Mouse (Mus musculus) gastrocnemius, postnatal 14 days (tissue): Measurements from ENCODE around the gene Mutyh. TPM values are rescaled to one million over a fixed set of nuclear protein-coding genes. Genes with fewer than 3 reads are reported as not detected.
"Not testable (repeated sequence)": the region's sequence is repeated elsewhere in the genome, so short reads cannot be mapped to it uniquely, and the experiment has no call there.

Experiments used
- DNase-seq: peaks from one replicate; pipeline ENCODE4 v3.0.0; 2021; ENCODE audit warnings: mixed read lengths
- intact Hi-C: fragments of 180-260 bp; cut with DNase I; formaldehyde crosslinking; loops from one replicate; pipeline ENCODE4 v1.15.1; 2025; ENCODE audit warnings: low total_unique reads
- total RNA-seq, 2 experiments: library from RNA; stranded (reverse); gene quantifications; 2 replicates each; pipeline ENCODE4 v1.2.3; 2021

The Mutyh gene
- total RNA-seq, 2 experiments from 2014 or later = 1.00 to 1.6 TPM

GRCm38 (mm10) chr4:116819968-116820901 lies 12.7 kb downstream of the Mutyh start:
- intact Hi-C loops = no loop called here
- no peak for DNase-seq

GRCm38 (mm10) chr4:116820902-116821693 lies 13.6 kb downstream of the Mutyh start:
- intact Hi-C loops = no loop called here
- DNase-seq = peak; percentile 71

GRCm38 (mm10) chr4:116821694-116822016 lies 14.1 kb downstream of the Mutyh start, which contains the start of gene Hpdl:
Gene Hpdl (minus strand): TSS chr4:116821707.
- no peak for DNase-seq
- intact Hi-C loops = no loop called here

GRCm38 (mm10) chr4:116824541-116825004 lies 17.1 kb downstream of the Mutyh start:
- intact Hi-C loops = no loop called here
- DNase-seq = peak; percentile 61

- no peak for DNase-seq
- intact Hi-C loops = no loop called here
Measured at GRCm38 (mm10) chr4:116827819-116828218, 20.3 kb downstream of the Mutyh start.

- intact Hi-C loops = loop anchor here (5.0 kb wide), 1 partner anchor 158 kb away; no protein-coding TSS in a partner anchor
- no peak for DNase-seq
Measured at GRCm38 (mm10) chr4:116829364-116830069, 22.0 kb downstream of the Mutyh start.

- intact Hi-C loops = loop anchor here (5.0 kb wide), 1 partner anchor 157 kb away; no protein-coding TSS in a partner anchor
- DNase-seq = no peak
Measured at GRCm38 (mm10) chr4:116830070-116830368, 22.5 kb downstream of the Mutyh start.

GRCm38 (mm10) chr4:116838999-116839398 lies 31.5 kb downstream of the Mutyh start:
- intact Hi-C loops = no loop called here
- no peak for DNase-seq

GRCm38 (mm10) chr4:116840096-116840495 lies 32.6 kb downstream of the Mutyh start:
- DNase-seq, intact Hi-C loops: not testable (repeated sequence)

- intact Hi-C loops = no loop called here
- no peak for DNase-seq
Measured at GRCm38 (mm10) chr4:116840841-116841240, 33.3 kb downstream of the Mutyh start.

GRCm38 (mm10) chr4:116844324-116844723 lies 36.8 kb downstream of the Mutyh start:
- intact Hi-C loops = no loop called here
- DNase-seq = no peak

- intact Hi-C loops = no loop called here
- no peak for DNase-seq
Measured at GRCm38 (mm10) chr4:116849901-116850300, 42.4 kb downstream of the Mutyh start.

- intact Hi-C loops = no loop called here
Measured at GRCm38 (mm10) chr4:116854286-116854685, 46.8 kb downstream of the Mutyh start.

GRCm38 (mm10) chr4:116857203-116857602 lies 49.7 kb downstream of the Mutyh start:
- DNase-seq = no peak
- intact Hi-C loops = no loop called here

More at GRCm38 (mm10) chr4:116854286-116854685, 46.8 kb downstream of the Mutyh start:
- DNase-seq = no peak

GRCm38 (mm10) chr4:116859711-116860110 lies 52.2 kb downstream of the Mutyh start:
- intact Hi-C loops = no loop called here
- DNase-seq = no peak

- no peak for DNase-seq
- intact Hi-C loops = no loop called here
Measured at GRCm38 (mm10) chr4:116862023-116862422, 54.5 kb downstream of the Mutyh start.
